Mouse (Mus musculus) liver, adult 2 months (tissue): ENCODE results near the gene Thegl. TPM values are rescaled to one million over a fixed set of nuclear protein-coding genes. Genes with fewer than 3 reads are reported as not detected.

ENCODE experiments used
- DNase-seq: peaks from one replicate; pipeline ENCODE4 v3.0.0-alpha.2; 2011; ENCODE audit warnings: low read depth, low spot score; ENCODE audit errors: extremely low read depth
- H3K27ac ChIP-seq: fragments of 200-500 bp; replicated peaks from 2 replicates; pipeline ENCODE4 v1.5.1; 2012; ENCODE audit warnings: low read depth, mild to moderate bottlenecking, control low read depth, inconsistent platforms, low read length; ENCODE audit not compliant: insufficient read depth
- H3K27me3 ChIP-seq: fragments of 200-500 bp; 2 replicates; pipeline ENCODE4 v1.6.1; 2012; ENCODE audit warnings: mild to moderate bottlenecking, moderate library complexity, low read length, inconsistent platforms; ENCODE audit not compliant: control insufficient read depth, insufficient read depth
- H3K36me3 ChIP-seq: fragments of 200-500 bp; 2 replicates; pipeline ENCODE4 v1.6.1; 2012; ENCODE audit warnings: low read length, inconsistent platforms; ENCODE audit not compliant: control insufficient read depth, insufficient read depth
- H3K4me1 ChIP-seq: fragments of 200-500 bp; 2 replicates; pipeline ENCODE4 v1.6.1; 2011; ENCODE audit warnings: low read length; ENCODE audit not compliant: control insufficient read depth, insufficient read depth
- H3K4me3 ChIP-seq: fragments of 200-500 bp; 2 replicates; pipeline ENCODE4 v1.5.1; 2011; ENCODE audit warnings: low read depth, mild to moderate bottlenecking, control low read depth, low read length, moderate library complexity; ENCODE audit not compliant: insufficient read depth
- H3K79me2 ChIP-seq: fragments of 200-500 bp; 2 replicates; pipeline ENCODE4 v1.6.1; 2012; ENCODE audit warnings: inconsistent platforms, mild to moderate bottlenecking, low read length, moderate library complexity; ENCODE audit not compliant: control insufficient read depth, insufficient read depth
- H3K9ac ChIP-seq: fragments of 200-500 bp; 2 replicates; pipeline ENCODE4 v1.6.1; 2012; ENCODE audit warnings: low read depth, mild to moderate bottlenecking, control low read depth, inconsistent platforms, low read length
- CTCF ChIP-seq: fragments of 200-500 bp; IDR thresholded peaks from 2 replicates; pipeline ENCODE4 v1.5.1; 2011; ENCODE audit warnings: low read depth, low read length, control low read depth
- POLR2A ChIP-seq: fragments of 200-500 bp; IDR thresholded peaks from 2 replicates; pipeline ENCODE4 v1.6.1; 2011; ENCODE audit warnings: low read length, control low read depth; ENCODE audit not compliant: insufficient read depth; ENCODE audit errors: extremely low read depth
- WGBS: fragments of 180-500 bp; shearing (Covaris S2); methylation state at CpG from one replicate; pipeline ENCODE4 v1.1.7; 2018; 5-methylcytosine and 5-hydroxymethylcytosine counted together
- polyA plus RNA-seq: library from polyadenylated mRNA; depleted of rRNA; stranded (reverse); fragments of >200 nt; gene quantifications from 2 replicates; pipeline ENCODE4 v1.2.3, GENCODE M21; 2012
- total RNA-seq: library from RNA; depleted of rRNA; stranded (reverse); fragments of >200 nt; gene quantifications from 2 replicates; pipeline ENCODE4 v1.2.3, GENCODE M21; 2014

The Thegl gene
- total and polyA plus RNA-seq, 2 experiments, result not detected

GRCm38 (mm10) chr5:77085753-77086450 is 70.1 kb downstream of the Thegl start:
- H3K4me3 ChIP-seq, result no peak overlapping the region
- no peak overlapping the region for H3K27ac ChIP-seq
- H3K4me1 ChIP-seq, result no peaks in the 10 kb centered on the region
- TF ChIP-seq POLR2A (no peak), CTCF (no peak)
- H3K27me3 ChIP-seq, result no peaks in the 10 kb centered on the region
- H3K9ac ChIP-seq, result no peak overlapping the region
- WGBS, result 67% methylated on average over 10 of the region's 10 CpGs
- H3K36me3 ChIP-seq, result peaks cover 21% of the 10 kb centered on the region
- no peaks in the 10 kb centered on the region for H3K79me2 ChIP-seq
- DNase-seq, result no peak

- Histone ChIP-seq H3K4me1 (no peaks in the 10 kb centered on the region), H3K9ac (no peak overlapping the region), H3K4me3 (no peak overlapping the region), H3K27ac (no peak overlapping the region), H3K27me3 (no peaks in the 10 kb centered on the region), H3K79me2 (no peaks in the 10 kb centered on the region), H3K36me3 (peaks cover 21% of the 10 kb centered on the region)
- TF ChIP-seq POLR2A (no peak), CTCF (no peak)
- 81% methylated on average over 7 of the region's 7 CpGs for WGBS
- DNase-seq, result no peak
These were observed 70.7 kb downstream of the Thegl start for GRCm38 (mm10) chr5:77086541-77086940.

- Histone ChIP-seq H3K36me3 (peaks cover 23% of the 10 kb centered on the region), H3K27ac (no peak overlapping the region), H3K9ac (no peak overlapping the region), H3K27me3 (no peaks in the 10 kb centered on the region), H3K79me2 (no peaks in the 10 kb centered on the region), H3K4me1 (peaks cover 3% of the 10 kb centered on the region; the same call in 1 of the 2 replicates), H3K4me3 (no peak overlapping the region)
- DNase-seq, result no peak
- no peak for TF ChIP-seq POLR2A
- TF ChIP-seq CTCF, result no peak
- WGBS, result 81% methylated on average over 3 of the region's 3 CpGs
These were observed 71.3 kb downstream of the Thegl start for GRCm38 (mm10) chr5:77087122-77087521.

GRCm38 (mm10) chr5:77089294-77089693 is 73.5 kb downstream of the Thegl start:
- Histone ChIP-seq H3K4me1 (peaks cover 7% of the 10 kb centered on the region), H3K27me3 (no peaks in the 10 kb centered on the region), H3K79me2 (no peaks in the 10 kb centered on the region; the same call in 1 of the 2 replicates), H3K27ac (no peak overlapping the region), H3K36me3 (peaks cover 23% of the 10 kb centered on the region), H3K9ac (no peak overlapping the region), H3K4me3 (no peak overlapping the region)
- WGBS, result 49% methylated on average over 1 of the region's 1 CpGs
- TF ChIP-seq POLR2A, result no peak
- TF ChIP-seq CTCF, result peak; percentile 78
- DNase-seq, result no peak

GRCm38 (mm10) chr5:77089901-77090300 is 74.1 kb downstream of the Thegl start:
- Histone ChIP-seq H3K79me2 (peaks cover 5% of the 10 kb centered on the region; the same call in 1 of the 2 replicates), H3K4me3 (no peak overlapping the region), H3K36me3 (peaks cover 23% of the 10 kb centered on the region), H3K9ac (no peak overlapping the region), H3K4me1 (peaks cover 7% of the 10 kb centered on the region), H3K27me3 (no peaks in the 10 kb centered on the region), H3K27ac (no peak overlapping the region)
- no peak for DNase-seq
- no peak for TF ChIP-seq CTCF
- TF ChIP-seq POLR2A, result no peak
- 91% methylated on average over 8 of the region's 8 CpGs for WGBS

- peaks cover 7% of the 10 kb centered on the region; the same call in 1 of the 2 replicates for H3K79me2 ChIP-seq
- peak; percentile 68 for DNase-seq
- H3K27me3 ChIP-seq, result no peaks in the 10 kb centered on the region
- no peak overlapping the region for H3K4me3 ChIP-seq
- peaks cover 7% of the 10 kb centered on the region for H3K4me1 ChIP-seq
- no peak overlapping the region for H3K27ac ChIP-seq
- no peak for TF ChIP-seq POLR2A
- no peak for TF ChIP-seq CTCF
- H3K9ac ChIP-seq, result no peak overlapping the region
- peaks cover 23% of the 10 kb centered on the region for H3K36me3 ChIP-seq
- WGBS, result 26% methylated on average over 5 of the region's 5 CpGs
These were observed 74.8 kb downstream of the Thegl start for GRCm38 (mm10) chr5:77090521-77091096.
